15 mouse cellular contexts compared by ENCODE assay signal in the genomic region with DNA sequence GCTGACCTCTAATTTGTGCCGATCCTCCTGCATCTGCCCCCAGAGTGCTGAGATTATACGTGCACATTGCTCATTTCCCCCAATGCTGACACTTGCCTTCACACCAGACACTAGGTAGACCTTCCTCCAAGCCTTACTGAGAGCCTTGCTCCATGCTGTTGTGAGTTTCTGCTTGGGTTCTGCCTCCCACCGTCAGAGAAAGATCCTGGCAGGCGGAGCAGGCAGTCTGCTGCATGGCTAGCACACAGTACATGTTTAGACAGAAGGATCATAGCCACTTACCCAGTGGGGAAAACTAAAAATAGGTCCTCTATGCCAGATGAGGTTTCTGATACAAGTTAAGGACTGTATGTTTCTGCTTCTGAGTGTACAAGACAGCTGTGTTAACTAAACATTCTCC. TPM values are rescaled to one million over a fixed set of nuclear protein-coding genes. Genes with fewer than 3 reads are reported as not detected.
DNase-seq lines count a peak whose midpoint lies in the region; ATAC-seq and TF ChIP-seq lines count a peak whose summit lies in the region.
"Had no signal": no experiment of that assay in that cellular context is flagged by ENCODE, and none has a peak within 500 bp of the region (broad histone marks: within the 10 kb centered on the region; RNA-seq: fewer than 3 reads in every experiment).

No protein-coding gene starts in this region.

- H3K4me3 ChIP-seq in heart, postnatal 0 days (ENCODE audit: low read depth, low read length), result no peak overlapping the region
- H3K4me3 ChIP-seq in lung, postnatal 0 days (ENCODE audit: low read depth, low read length), result no peak overlapping the region
- no peak overlapping the region for H3K4me3 ChIP-seq in limb, embryonic 10.5 days
- H3K4me3 ChIP-seq: heart, adult 2 months; hindbrain, embryonic 12.5 days; limb, embryonic 15.5 days; megakaryocyte, embryonic 14.5 days; myocyte had no signal

- no peaks in the 10 kb centered on the region for H3K9me3 ChIP-seq in heart, postnatal 0 days (replicated peaks; ENCODE audit: control insufficient read depth, low read length)
- no peaks in the 10 kb centered on the region for H3K9me3 ChIP-seq in lung, postnatal 0 days (ENCODE audit: low read length)
- no peaks in the 10 kb centered on the region for H3K9me3 ChIP-seq in limb, embryonic 10.5 days (replicated peaks)
- H3K9me3 ChIP-seq: hindbrain, embryonic 12.5 days; limb, embryonic 15.5 days; megakaryocyte, embryonic 14.5 days had no signal

- no peak for ATAC-seq in heart, postnatal 0 days (ENCODE audit: insufficient read depth, low read depth)
- peak; percentile 82 for ATAC-seq in lung, postnatal 0 days
- ATAC-seq: Patski had no signal

- peaks cover 7% of the 10 kb centered on the region; the same call in 1 of the 2 replicates for H3K4me1 ChIP-seq in heart, postnatal 0 days (ENCODE audit: control insufficient read depth, insufficient read depth)
- no peaks in the 10 kb centered on the region for H3K4me1 ChIP-seq in lung, postnatal 0 days (ENCODE audit: insufficient read depth, low read depth, low read length)
- H3K4me1 ChIP-seq in limb, embryonic 10.5 days, result no peaks in the 10 kb centered on the region
- H3K4me1 ChIP-seq: hindbrain, embryonic 12.5 days; limb, embryonic 15.5 days had no signal

- 53% methylated on average over 4 of the region's 4 CpGs for WGBS in heart, postnatal 0 days
- WGBS in lung, postnatal 0 days, result 44% methylated on average over 4 of the region's 4 CpGs
- 75% methylated on average over 4 of the region's 4 CpGs for WGBS in limb, embryonic 10.5 days

- intact Hi-C loops in heart, postnatal 14 days (cut with DNase I), result no loop called here

- DNase-seq in heart, postnatal 0 days (ENCODE audit: low spot score), result peak; percentile 11
- DNase-seq in heart, postnatal 14 days, result no peak
- DNase-seq in lung, postnatal 0 days (ENCODE audit: low spot score), result peak; percentile 81
- DNase-seq in lung, adult 18-20 months, result no peak
- peak; percentile 42 to 58 for DNase-seq in cerebellum, postnatal 14 days
- DNase-seq in limb, embryonic 10.5 days (ENCODE audit: low spot score), result peak; percentile 25
- DNase-seq in B cell, adult 2 months, result no peak
- DNase-seq: adrenal gland, adult 8-10 months; kidney, adult 8-10 months had no signal

- H3K9ac ChIP-seq in heart, postnatal 0 days (replicated peaks; ENCODE audit: low read depth, low read length), result no peak overlapping the region
- no peak overlapping the region for H3K9ac ChIP-seq in lung, postnatal 0 days (replicated peaks; ENCODE audit: low read depth)
- H3K9ac ChIP-seq: hindbrain, embryonic 12.5 days; limb, embryonic 15.5 days had no signal

- no peak for TF ChIP-seq EP300 in heart, postnatal 0 days (IDR thresholded peaks at IDR 0.05; ENCODE audit: low read depth)
- TF ChIP-seq EP300 in lung, postnatal 0 days (IDR thresholded peaks at IDR 0.05), result 0 out of 2 replicates have a peak, but pooled peaks have one; percentile 20

- H3K27me3 ChIP-seq in heart, postnatal 0 days (ENCODE audit: control insufficient read depth, insufficient read depth, low read length), result no peaks in the 10 kb centered on the region
- no peaks in the 10 kb centered on the region for H3K27me3 ChIP-seq in lung, postnatal 0 days (replicated peaks; ENCODE audit: insufficient read depth, low read length)
- H3K27me3 ChIP-seq in limb, embryonic 10.5 days (ENCODE audit: low read depth, poor library complexity, severe bottlenecking), result no peaks in the 10 kb centered on the region
- H3K27me3 ChIP-seq: hindbrain, embryonic 12.5 days; limb, embryonic 15.5 days had no signal

- H3K36me3 ChIP-seq in heart, postnatal 0 days (replicated peaks; ENCODE audit: control insufficient read depth, insufficient read depth, low read length), result no peaks in the 10 kb centered on the region
- H3K36me3 ChIP-seq in lung, postnatal 0 days (ENCODE audit: insufficient read depth, low read length), result no peaks in the 10 kb centered on the region
- H3K36me3 ChIP-seq in limb, embryonic 10.5 days, result no peaks in the 10 kb centered on the region
- H3K36me3 ChIP-seq: hindbrain, embryonic 12.5 days; limb, embryonic 15.5 days had no signal

- no peak overlapping the region for H3K27ac ChIP-seq in heart, postnatal 0 days (ENCODE audit: low read depth)
- no peak overlapping the region for H3K27ac ChIP-seq in lung, postnatal 0 days (ENCODE audit: low read length)
- H3K27ac ChIP-seq in limb, embryonic 10.5 days, result peak overlapping the region; percentile 36; the same call in 1 of the 2 replicates
- H3K27ac ChIP-seq: heart, adult 2 months; hindbrain, embryonic 12.5 days; limb, embryonic 15.5 days had no signal

- no peak overlapping the region for H3K4me2 ChIP-seq in heart, postnatal 0 days (ENCODE audit: low read depth, low read length)
- H3K4me2 ChIP-seq in lung, postnatal 0 days (replicated peaks; ENCODE audit: low read depth, low read length), result no peak overlapping the region
- H3K4me2 ChIP-seq: hindbrain, embryonic 12.5 days; limb, embryonic 15.5 days had no signal

- TF ChIP-seq CTCF in heart, postnatal 0 days (IDR thresholded peaks at IDR 0.05; ENCODE audit: low read depth), result no peak
- TF ChIP-seq CTCF in lung, postnatal 0 days (IDR thresholded peaks at IDR 0.05), result no peak

RNA-seq across cellular contexts. Expression of gene Phactr3, which starts 10.4 kb away (rescaled TPM):
- 4.0 TPM in 1 of 2 replicates, not detected in the other for total RNA-seq in heart, postnatal 0 days (2014; rRNA removed; ENCODE audit: low replicate concordance)
- 3.4 and 3.6 TPM in 2 replicates for polyA plus RNA-seq in heart, postnatal 0 days (2015; fragmentation: Nextera tagmentation; extraction: Ambion mirVana)
- 1 to 10 TPM; 1.2 to 1.4 TPM for total RNA-seq in heart, postnatal 14 days (2021)
- 0.20 and 0.27 TPM in 2 replicates for polyA plus RNA-seq in lung, postnatal 0 days (2015; fragmentation: Nextera tagmentation; extraction: Ambion mirVana)
- polyA plus RNA-seq in limb, embryonic 10.5 days (2016; fragmentation: Nextera tagmentation; extraction: Ambion mirVana), result 8.1 and 8.3 TPM in 2 replicates
- polyA plus RNA-seq: myocyte, Patski had no signal

RNA-seq across cellular contexts. Expression of gene Zfp931, which starts 50.9 kb away (rescaled TPM):
- 4.6 and 9.7 TPM in 2 replicates for total RNA-seq in heart, postnatal 0 days (2014; rRNA removed; ENCODE audit: low replicate concordance)
- polyA plus RNA-seq in heart, postnatal 0 days (2015; fragmentation: Nextera tagmentation; extraction: Ambion mirVana), result 7.7 and 8.8 TPM in 2 replicates
- total RNA-seq in heart, postnatal 14 days (2021), result 10 to 100 TPM; 10.8 to 12.4 TPM
- 10.6 and 13.8 TPM in 2 replicates for polyA plus RNA-seq in lung, postnatal 0 days (2015; fragmentation: Nextera tagmentation; extraction: Ambion mirVana)
- polyA plus RNA-seq in limb, embryonic 10.5 days (2016; fragmentation: Nextera tagmentation; extraction: Ambion mirVana), result 16.2 and 17.0 TPM in 2 replicates

Comparison
In these comparisons a context has a peak if more than half of its experiments do, and no peak if none do; other contexts are left out.
1. DNase-seq: peak in heart, postnatal 0 days (single experiment), lung, postnatal 0 days (single experiment), cerebellum, postnatal 14 days (2 of 2) and limb, embryonic 10.5 days (single experiment); none in heart, postnatal 14 days (0 of 2), lung, adult 18-20 months (0 of 2) and B cell, adult 2 months (0 of 2).